Mouse (Mus musculus) adrenal gland (tissue): ENCODE results near the gene Nsrp1.

Experiments
- intact Hi-C: fragments of 180-260 bp; cut with DNase I; formaldehyde crosslinking; loops from one replicate; pipeline ENCODE4 v1.15.1; 2025
- long read RNA-seq, 2 experiments: library from polyadenylated mRNA; unstranded; transcript quantifications; one replicate each; pipeline ENCODE4 v2.0.0; 2020; ENCODE audit warnings: borderline replicate concordance in 1 of 2; ENCODE audit not compliant: insufficient replicate concordance in 1 of 2

The Nsrp1 gene
- long read RNA-seq, experiment 1, transcript Nsrp1-201 (7 exons, 3,114 nt) = major isoform, 21 of 40 reads
- long read RNA-seq, experiment 1, partial matches to known transcripts = 16 of 40 reads
- long read RNA-seq, experiment 1, other reads (novel, unspliced or antisense) = 3 of 40 reads
- long read RNA-seq, experiment 2, transcript Nsrp1-201 (7 exons, 3,114 nt) = major isoform, 7 of 35 reads
- long read RNA-seq, experiment 2, partial matches to known transcripts = 22 of 35 reads
- long read RNA-seq, experiment 2, other reads (novel, unspliced or antisense) = 6 of 35 reads

DNA sequence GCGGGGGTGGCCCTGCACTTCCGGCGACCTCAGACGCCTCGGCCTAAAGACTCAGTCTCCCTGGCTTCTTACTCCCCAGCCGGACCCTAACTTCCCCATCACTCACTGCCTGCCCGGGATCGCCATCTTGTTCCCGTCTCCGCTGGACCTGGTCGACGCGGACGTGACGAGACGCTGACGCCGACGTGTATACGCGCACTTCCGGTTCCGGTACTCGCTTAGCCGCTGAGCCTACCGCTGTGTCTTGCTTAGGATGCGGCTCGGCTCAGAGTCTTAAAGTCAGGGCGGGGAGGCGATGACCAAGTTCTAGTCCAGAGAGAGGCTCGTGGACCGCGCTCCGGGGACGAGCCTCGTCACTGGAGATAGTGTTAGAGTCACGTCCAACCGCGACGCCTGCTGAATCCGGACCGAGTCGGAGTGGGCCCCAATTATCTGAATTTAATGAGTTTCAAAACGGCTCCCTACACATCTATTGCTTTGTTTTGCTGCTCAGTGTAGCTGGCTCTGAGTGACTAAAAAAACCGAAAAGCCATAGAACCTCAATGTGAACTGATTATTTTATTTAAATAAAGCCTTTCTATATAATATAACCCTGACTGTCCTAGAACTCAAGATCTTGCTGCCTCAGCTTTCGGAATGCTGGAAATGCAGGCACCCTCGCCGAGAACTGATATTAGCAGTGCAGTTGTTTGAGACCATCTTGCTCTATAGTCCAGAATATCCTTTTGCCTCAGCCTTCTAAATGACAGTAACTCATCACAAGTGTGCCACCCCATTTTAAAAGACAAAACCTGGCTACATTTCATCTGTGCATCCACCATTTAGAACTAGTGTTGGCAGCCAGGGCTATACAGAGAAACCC, at the start of gene Nsrp1:
Nsrp1 (minus strand) TSS at position 163 of the 862 bp plus-strand sequence.
- intact Hi-C loops = loop anchor here (5.0 kb wide), 1 partner anchor 81 kb away; the partner anchor contains the start of gene Slc6a4

DNA sequence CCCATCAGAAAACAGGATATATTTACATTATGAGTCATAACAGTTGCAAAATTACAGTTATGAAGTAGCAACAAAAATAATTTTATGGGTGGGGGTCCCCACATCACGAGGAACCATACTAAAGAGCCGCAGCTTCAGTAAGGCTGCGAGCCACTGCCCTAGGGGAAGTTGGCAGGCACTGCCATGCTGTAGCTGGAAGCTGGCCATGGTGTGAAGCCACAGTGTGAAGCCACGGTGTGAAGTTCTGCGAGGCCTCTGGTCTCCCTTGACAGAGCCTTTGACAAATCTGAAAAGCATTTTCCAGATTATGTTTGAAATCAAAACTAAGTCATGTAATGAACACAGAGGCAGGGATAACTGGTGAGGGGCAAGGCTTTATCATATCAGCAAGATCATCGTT, 32.9 kb upstream of the Nsrp1 start:
- intact Hi-C loops = no loop called here

DNA sequence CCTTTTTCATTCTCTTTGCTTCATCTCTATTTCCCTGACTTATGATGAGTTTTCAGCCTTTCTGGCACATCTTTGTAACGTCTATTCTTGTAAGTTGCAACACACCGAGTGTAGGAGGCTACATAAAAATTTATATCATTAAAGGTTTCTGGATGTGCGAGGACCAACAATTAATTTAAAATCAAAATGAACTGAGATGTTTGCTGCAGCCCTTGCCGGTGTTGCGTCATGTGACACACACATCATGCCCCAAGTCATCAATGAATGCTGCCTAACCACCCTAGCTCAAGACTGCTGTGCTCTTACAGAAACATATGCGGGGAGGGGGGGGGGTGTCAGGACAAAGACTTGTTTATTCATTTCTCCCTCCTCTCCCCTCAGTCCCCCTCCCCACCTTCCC, 30.2 kb upstream of the Nsrp1 start:
- intact Hi-C loops = loop anchor here (10.0 kb wide), 1 partner anchor 106 kb away; the partner anchor contains the start of gene Ssh2

DNA sequence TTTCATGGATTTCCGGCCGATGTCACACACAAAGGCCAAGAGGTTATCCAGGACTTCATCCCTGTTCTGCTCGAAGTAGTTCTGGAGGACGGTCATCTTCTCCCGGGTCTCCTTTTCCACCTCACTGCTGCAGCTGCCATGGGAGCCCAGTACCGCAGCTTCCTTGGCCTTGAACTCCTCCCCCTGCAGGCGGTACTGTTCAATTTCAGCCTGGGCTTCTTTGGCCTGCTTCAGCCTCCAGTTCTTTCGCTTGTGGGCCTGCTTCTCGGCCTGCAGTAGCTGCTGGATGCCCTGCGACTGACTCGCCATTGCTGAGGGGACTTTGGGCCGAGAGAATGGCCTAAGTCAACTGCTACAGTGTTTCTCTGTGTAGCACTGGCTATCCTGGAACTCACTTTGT, 29.6 kb upstream of the Nsrp1 start:
- intact Hi-C loops = loop anchor here (10.0 kb wide), 1 partner anchor 107 kb away; the partner anchor contains the start of gene Ssh2

DNA sequence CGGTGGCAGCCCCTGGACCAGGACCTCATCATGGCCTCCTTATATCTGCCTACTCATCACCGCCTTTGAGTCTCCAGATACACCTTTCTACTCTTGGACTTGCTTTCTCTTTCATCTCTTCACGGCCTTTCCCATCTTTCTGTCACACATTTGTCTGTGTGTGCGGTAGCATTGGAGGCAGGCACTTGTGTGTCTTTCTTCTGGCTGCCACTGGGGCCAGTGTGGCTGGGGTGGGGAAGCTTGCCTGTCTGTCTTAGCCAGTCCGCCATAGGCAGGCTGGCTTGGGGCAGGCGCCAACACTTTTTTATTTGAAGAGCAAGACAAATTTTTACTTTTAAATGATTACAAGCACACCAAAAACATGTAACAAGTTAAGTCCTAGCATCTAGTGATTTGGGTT, 28.7 kb upstream of the Nsrp1 start:
- intact Hi-C loops = loop anchor here (10.0 kb wide), 1 partner anchor 108 kb away; the partner anchor contains the start of gene Ssh2

DNA sequence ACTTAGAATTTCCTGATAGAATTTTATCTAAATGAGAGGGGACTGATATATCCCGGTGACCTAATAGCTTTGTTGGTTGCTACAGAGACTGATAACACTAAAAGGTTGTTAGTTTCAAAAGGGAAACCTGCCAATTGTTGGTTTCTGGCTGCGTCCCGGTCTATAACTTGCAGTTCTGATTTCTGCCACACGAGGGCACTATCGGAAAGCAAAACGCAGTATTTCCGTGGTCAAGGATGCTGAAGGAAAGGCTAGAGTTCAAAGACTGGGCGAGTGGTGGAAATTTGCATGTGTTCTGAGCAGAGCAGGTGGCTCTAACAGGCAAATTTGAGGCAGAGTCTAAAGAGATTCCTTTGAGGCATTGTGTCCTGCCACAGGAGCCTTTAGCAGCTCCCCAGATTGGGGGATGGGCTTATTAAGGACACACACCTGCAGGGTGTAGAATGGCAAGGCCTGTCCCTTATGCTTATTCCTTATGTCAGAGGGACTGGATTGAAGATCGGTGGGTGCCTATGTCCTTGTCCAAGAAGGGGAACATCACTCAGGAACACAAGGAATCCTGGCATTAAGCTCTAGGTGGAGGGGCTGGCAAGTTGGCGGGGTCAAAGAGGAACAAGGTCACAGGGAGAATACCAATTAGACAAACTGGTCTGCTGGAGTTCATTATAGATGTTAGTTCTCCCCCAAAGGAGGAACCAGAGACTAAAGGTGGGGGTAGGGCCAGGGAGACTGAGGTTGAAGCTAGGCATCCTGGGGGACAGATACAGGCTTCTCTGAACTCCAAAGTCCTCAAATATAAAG, 22.1 kb upstream of the Nsrp1 start:
- intact Hi-C loops = loop anchor here (5.0 to 10.0 kb wide), 2 partner anchors 114 to 207 kb away; partner anchors contain the start of gene Ssh2

DNA sequence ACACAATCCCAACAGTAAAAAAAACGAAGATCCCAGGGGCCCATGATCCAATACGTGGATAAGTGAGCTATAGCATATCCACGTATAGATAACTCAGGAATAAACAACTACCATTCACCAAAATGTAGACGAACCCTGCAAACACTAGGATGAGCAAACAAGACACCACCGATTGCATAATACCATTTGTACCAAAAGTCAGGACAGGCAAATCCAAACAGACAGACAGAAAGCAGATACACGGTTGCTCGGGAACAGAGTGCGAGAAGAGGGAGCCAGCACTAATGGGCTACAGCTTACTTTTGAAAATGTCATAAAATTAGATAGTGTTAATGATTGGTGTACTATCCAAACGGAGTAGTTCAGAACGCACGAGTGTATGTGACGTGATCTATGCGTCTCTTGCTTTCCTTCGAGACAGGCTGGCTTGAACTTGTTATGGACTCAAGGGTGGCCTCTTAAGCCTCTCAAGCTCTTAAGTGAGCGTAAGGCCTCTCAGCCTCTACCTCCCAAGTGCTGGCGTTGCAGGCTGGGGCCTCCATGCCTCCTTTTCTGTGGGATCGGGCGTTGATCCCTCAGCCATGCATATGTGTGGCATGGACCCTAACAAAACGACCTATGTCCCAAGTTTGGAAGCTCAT, 20.2 kb upstream of the Nsrp1 start:
- intact Hi-C loops = no loop called here

DNA sequence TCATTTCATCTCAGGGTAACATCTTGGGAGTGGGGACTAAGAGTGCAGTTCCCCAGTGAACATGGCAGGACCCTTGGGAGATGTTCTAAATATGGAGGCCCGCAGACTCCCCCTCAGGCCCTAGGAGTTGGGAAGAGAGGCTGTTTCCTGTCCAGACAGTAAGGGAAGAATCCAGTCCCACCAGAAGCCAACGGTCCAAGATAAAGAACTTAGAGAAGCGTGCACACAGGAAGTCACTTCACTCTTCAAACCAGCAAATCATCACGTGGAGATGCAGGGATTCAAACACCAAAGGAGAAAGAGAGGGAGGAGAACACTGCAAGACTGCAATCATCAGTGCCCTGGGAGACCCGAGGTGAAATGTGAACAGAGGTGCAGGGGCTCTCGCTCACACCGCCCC, 18.8 kb upstream of the Nsrp1 start:
- intact Hi-C loops = no loop called here

DNA sequence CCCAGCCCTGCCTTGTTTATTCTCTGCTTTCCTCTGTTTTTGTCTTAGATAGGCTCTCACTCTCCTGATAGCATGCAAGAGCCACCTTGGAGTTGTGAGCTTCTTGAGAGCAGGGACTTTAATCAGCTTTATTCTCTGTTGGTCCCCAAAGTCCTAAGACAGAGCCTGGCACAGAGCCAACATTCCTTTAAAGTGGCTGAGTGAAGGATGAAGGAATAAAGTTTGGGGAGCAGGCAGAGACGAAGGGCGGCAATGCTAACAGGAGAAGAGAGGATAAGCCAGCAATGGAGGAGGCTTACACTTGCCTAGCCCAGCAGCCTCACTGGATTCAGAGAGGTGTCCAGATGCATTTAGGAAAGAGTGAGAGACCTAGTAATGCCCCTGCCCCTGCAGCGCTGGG, 18.3 kb upstream of the Nsrp1 start:
- intact Hi-C loops = no loop called here

DNA sequence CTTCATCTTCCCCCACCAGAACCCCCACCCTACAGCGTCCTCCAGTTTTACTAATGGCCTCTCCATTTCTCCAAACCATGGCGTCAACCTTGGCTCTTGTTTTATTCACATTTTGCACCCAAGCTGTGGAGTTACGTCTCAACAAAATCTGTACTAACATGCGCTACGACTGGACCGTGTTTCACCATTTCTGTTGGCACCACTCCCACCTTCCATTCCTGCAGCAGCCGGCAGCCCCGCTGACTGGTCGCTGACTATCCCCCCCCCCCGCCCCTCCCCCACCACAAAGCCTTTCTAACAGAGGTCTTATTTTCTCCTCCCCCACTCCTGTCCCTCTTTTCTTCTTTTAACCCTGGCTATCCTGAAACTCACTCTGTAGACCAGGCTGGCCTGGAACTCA, 17.0 kb upstream of the Nsrp1 start:
- intact Hi-C loops = no loop called here

DNA sequence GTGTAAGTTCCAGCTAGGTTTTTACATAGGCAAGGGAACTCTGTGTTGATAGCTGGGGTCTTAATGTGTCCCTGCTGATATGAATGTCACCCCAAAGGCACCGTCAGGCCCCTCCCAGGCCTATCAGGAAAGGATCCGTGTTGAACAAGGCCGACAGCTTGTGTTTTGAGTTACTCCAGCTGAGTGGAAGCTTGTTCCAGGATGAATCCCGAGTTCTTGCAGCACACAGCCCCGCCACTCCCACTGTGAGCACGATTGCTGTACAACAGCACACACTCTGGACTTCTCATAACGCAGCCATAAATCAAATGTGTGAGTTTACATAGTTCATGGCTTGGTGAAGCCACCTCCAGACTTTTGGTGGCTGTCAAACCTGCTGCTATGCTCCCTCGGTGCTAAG, 15.9 kb upstream of the Nsrp1 start:
- intact Hi-C loops = no loop called here

DNA sequence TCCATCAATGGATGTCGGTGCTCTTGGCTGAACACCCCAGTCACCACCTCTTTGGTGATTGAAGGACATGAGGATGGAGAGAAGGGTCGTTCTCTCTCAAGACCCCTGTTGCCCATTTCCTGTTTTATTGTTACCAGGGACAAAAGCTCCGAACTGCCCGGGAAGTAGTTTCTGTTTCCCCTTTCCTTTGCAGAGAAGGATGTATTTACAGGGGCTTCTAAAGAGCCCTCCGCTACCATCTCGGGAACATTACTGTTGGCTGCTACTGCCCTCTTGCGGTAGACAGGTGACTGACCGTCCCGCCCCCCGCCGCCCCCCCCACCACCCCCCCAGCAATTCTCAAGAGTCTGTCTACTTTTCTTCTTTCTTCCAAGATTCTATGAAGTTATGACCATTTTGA, 15.0 kb upstream of the Nsrp1 start:
- intact Hi-C loops = loop anchor here (2.0 kb wide), 1 partner anchor 96 kb away; no protein-coding TSS in a partner anchor

DNA sequence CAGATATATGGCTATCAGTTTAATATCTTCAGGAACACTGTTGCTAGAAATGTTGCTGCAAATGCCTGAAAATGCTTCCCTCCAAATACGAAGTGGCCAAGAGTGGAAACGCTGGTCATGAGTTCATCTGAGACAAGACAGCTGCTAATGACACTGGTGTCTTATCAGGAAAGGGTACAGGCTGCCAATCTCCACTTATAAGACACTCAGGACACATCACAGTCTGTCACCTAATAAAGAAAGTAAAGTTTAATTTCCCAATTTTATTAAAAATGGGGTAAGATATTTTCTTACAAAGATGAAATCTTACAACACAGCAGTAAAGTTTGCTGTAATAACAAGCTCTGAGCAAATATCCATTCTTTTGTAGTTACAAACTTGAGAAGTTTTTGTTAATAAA, 10.9 kb upstream of the Nsrp1 start:
- intact Hi-C loops = no loop called here

DNA sequence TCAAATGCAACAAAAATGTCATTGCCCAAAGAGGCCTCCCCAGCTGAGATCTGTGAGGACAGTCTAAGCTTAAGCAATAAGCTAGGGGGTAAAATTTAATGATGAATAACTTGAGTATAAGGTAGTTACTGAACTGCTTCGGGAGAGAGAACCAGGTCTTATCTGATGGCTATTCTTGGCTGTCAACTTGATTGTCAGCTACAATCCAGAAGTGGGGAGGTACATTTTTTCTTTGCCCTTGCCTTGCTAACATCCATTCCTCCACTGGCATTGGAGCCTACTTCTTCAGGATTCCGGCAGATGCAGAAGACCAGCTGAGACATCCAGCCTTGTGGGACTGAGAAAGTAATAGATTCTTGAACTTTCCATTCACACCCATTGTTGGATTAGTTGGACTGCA, 8.8 kb upstream of the Nsrp1 start:
- intact Hi-C loops = no loop called here

DNA sequence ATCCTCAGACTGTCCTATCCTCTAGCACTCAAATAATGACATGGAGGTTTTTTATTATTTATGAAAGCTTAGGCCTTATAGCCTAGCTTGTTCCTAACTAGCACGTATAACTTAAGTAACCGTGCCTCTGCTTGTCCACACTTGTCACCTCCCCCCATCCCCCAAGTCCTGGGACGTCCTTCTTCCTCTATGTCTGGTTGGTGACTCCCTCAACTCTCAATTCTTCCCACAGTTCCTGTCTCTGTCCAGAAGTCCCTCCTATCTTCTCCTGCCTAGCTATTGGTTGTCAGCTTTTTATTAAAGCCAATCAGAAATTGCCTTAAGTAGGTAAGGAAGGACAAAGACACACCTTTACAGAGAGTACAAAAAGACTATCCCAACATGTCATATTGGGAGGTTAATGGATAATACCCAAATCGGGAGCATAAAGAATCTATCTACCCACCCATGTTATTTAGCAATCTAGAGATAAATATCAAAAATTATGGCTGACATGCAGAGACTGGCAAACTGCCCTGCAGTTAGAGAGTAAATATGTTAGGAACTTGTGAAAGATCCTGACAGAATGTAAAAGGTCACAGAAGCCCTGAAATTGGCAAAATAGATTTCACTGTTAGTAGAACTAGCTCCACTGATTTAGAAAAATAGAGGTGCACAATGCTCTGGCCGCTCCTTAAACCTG, 5.9 kb upstream of the Nsrp1 start:
- intact Hi-C loops = no loop called here

DNA sequence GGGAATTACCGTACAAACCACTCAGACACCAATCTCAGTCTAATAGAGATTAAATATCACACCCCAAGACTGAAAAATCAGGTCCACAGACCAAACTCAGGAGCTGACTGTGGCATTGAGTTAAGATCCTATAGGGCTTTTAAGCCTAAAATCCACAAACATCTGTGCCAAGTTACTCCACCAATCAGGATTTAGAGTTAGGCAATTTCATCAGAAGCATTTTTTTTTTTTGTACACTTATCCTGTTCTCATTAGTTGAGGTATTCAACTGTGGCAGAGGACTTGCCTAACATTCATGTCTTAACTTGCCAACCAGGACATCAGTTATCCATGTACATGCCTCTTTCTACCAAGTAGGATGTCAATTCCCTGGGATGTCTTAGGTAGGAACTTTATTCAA, 1.1 kb upstream of the Nsrp1 start:
- intact Hi-C loops = loop anchor here (5.0 kb wide), 1 partner anchor 82 kb away; the partner anchor contains the start of gene Slc6a4

DNA sequence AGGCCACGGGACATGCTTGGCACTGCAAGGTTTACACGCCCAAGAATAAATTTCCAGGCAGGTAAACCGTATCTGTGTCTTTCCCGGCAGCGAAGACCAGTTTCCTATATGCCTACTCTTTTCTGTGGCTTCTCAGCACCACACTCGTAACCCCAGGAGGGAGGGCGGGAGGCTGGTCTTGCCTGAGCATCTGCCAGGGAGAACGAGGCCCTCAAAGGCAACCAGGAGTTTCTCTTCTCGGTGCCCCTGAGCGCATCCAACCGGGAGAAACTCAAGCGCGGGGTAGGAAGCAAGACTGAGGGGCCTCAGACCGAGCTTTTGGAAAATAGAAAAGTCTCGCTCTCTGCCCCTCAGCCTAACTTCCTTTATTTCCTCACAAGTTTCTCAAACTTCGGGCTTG, 443 bp downstream of the Nsrp1 start:
- intact Hi-C loops = loop anchor here (5.0 kb wide), 1 partner anchor 80 kb away; the partner anchor contains the start of gene Slc6a4

DNA sequence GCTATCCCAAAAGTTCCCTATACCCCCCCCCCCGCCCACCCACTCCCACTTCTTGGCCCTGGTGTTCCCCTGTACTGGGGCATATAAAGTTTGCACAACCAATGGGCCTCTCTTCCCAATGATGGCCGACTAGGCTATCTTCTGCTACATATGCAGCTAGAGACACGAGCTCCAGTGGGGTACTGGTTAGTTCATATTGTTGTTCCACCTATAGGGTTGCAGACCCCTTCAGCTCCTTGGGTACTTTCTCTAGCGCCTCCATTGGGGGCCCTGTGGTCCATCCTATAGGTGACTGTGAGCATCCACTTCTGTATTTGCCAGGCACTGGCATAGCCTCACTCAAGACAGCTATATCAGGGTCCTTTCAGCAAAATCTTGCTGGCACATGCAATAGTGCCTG, 904 bp downstream of the Nsrp1 start:
- intact Hi-C loops = loop anchor here (5.0 kb wide), 1 partner anchor 80 kb away; the partner anchor contains the start of gene Slc6a4

DNA sequence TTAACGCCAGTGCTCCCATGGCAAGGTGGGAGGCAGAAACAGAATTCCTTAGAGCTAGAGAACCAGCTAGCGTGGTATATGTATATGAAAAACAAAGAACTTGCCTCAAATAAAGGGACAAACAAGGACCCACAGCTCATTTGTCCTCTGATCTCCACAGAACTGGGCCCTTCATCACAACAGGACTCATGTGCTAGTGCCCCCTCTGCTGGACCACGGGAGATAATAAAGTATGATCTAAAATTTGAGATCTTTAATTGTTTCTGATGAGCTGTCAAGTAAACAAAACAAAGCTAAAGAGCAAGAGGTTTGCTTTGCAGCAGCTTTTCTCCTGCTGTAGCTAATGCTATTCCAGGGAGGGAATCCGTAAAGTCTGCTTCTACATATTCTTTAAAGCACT, 7.5 kb downstream of the Nsrp1 start:
- intact Hi-C loops = no loop called here

DNA sequence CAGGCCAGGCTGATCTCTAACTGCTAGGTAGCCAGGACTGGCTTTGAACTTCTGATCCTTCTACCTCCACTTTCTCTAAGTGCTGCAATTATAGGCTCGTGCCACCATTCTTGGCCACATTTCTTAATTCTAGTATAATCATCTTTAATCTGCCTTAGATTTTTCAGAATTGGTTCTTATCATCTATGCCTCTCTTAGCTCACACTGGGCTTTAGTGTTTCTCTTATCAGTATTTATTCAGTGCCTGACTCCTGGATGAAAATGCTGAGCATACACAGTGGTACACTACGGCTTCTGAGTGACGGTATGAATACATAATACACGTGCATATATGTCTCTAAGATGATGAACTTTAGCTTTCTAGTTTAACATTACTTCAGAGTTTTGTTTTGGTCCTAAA, 9.4 kb downstream of the Nsrp1 start:
- intact Hi-C loops = no loop called here
